Mouse (Mus musculus) cortical plate, adult 2 months (tissue): ENCODE measurements around the gene Hoxc9. TPM values are rescaled to one million over a fixed set of nuclear protein-coding genes. Genes with fewer than 3 reads are reported as not detected.

Experiments used
- H3K27ac ChIP-seq: fragments of 200-500 bp; 2 replicates; pipeline ENCODE4 v1.5.1; 2012; ENCODE audit warnings: low read length, control low read depth, inconsistent platforms; ENCODE audit not compliant: insufficient read depth
- H3K4me1 ChIP-seq: fragments of 200-500 bp; 2 replicates; pipeline ENCODE4 v1.6.1; 2011; ENCODE audit warnings: low read length; ENCODE audit not compliant: control insufficient read depth, insufficient read depth
- H3K4me3 ChIP-seq: fragments of 200-500 bp; 2 replicates; pipeline ENCODE4 v1.5.1; 2011; ENCODE audit warnings: mild to moderate bottlenecking, low read length, control low read depth; ENCODE audit not compliant: insufficient read depth
- CTCF ChIP-seq: fragments of 200-500 bp; IDR thresholded peaks from 2 replicates; pipeline ENCODE4 v1.5.1; 2011; ENCODE audit warnings: mild to moderate bottlenecking, control low read depth, low read length; ENCODE audit not compliant: insufficient read depth; ENCODE audit errors: extremely low read depth
- POLR2A ChIP-seq: fragments of 200-500 bp; IDR thresholded peaks from 2 replicates; pipeline ENCODE4 v1.6.1; 2011; ENCODE audit warnings: mild to moderate bottlenecking, low read length, control low read depth; ENCODE audit not compliant: insufficient read depth; ENCODE audit errors: extremely low read depth
- polyA plus RNA-seq: library from polyadenylated mRNA; depleted of rRNA; stranded (reverse); fragments of >200 nt; gene quantifications from 2 replicates; pipeline ENCODE4 v1.2.3, GENCODE M21; 2012; rRNA removed

Hoxc9 gene
- polyA plus RNA-seq, 1 experiment: not detected

GRCm38 (mm10) chr15:103032646-103033575 is 56.7 kb downstream of the Hoxc9 start:
- Histone ChIP-seq H3K4me1 (no peaks in the 10 kb centered on the region), H3K4me3 (no peak overlapping the region), H3K27ac (no peak overlapping the region)
- TF ChIP-seq POLR2A: no peak
- TF ChIP-seq CTCF: no peak

DNA sequence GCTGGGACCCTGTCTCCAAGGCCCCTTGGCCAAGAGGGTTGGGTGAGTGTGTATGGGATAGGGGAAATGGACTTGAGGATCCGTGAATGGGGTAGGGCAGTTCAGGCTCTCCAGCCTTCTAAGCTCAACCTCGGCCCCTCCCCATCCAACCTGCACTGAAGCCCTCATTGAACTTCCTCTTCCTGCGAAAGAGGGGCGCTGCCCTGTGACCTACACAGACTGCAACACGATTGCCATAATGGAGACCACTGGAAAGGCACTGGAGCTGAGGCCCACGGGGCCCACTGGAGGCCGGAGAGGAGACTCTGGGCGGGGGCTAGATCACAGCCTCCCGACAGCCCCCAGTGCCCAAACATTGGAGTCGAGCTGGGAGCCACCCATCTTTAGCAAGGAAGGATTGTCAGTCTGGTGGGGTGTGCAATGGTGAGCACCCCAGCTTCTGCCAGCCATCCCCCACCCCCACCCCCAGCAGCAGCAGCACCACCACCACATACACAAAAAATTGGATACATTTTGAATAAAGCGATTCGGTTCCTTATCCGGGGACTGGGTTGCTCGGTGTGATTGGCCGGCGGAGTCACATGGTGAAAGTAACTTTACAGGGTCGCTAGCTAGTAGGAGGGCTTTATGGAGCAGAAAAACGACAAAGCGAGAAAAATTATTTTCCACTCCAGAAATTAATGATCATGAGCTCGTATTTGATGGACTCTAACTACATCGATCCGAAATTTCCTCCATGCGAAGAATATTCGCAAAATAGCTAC is 58.0 kb downstream of the Hoxc9 start:
- no peak for TF ChIP-seq CTCF
- no peak overlapping the region for H3K27ac ChIP-seq
- no peak overlapping the region for H3K4me3 ChIP-seq
- no peaks in the 10 kb centered on the region for H3K4me1 ChIP-seq

Other genes starting within 250 kb of the Hoxc9 start
- gene Hoxc13, start 55.3 kb upstream of the Hoxc9 start, polyA plus RNA-seq: not detected in 2 replicates
- gene Hoxc12, start 39.7 kb upstream of the Hoxc9 start, polyA plus RNA-seq: not detected in 2 replicates
- gene Hoxc11, start 22.0 kb upstream of the Hoxc9 start, polyA plus RNA-seq: not detected in 2 replicates
- not detected in 2 replicates for gene Hoxc10, start 9.6 kb upstream of the Hoxc9 start, polyA plus RNA-seq
- not detected in 2 replicates for gene Hoxc5, start 9.0 kb upstream of the Hoxc9 start, polyA plus RNA-seq
- not detected in 2 replicates for gene Hoxc8, start 14.2 kb downstream of the Hoxc9 start, polyA plus RNA-seq
- not detected in 2 replicates for gene Hoxc6, start 21.8 kb downstream of the Hoxc9 start, polyA plus RNA-seq
- not detected in 2 replicates for gene Hoxc4, start 42.5 kb downstream of the Hoxc9 start, polyA plus RNA-seq
- gene Smug1, start 190.7 kb downstream of the Hoxc9 start, polyA plus RNA-seq: 19.5 and 19.9 TPM in 2 replicates